Mouse (Mus musculus): ENCODE results near the gene C1qa.

DNA sequence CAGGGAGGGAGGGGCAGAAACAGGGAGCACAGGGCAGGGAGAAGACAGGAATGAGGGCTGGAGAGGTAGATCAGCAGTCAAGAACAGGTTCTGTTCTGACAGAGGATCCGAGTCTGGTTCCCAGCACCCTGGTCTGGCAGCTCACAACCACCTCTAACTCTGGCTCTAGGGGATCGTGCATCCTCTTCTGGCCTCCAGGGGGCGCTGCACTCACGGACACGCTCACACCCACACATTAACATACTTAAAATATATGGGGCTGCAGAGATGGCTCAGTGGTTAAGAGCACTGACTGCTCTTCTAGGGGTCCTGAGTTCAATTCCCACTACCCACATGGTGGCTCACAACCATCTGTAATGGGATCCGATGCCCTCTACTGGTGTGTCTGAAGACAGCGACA is 38.6 kb downstream of the C1qa start:
- no peak for TF ChIP-seq CTCF (conservative IDR thresholded peaks at IDR 0.05; ENCODE audit: insufficient read depth, insufficient read length, low read depth, low read length)
- TF ChIP-seq POLR2A (IDR thresholded peaks at IDR 0.05; ENCODE audit: low read depth, low read length), result no peak

All from kidney, adult 2 months (tissue).